22 mouse cellular contexts compared by ENCODE assay signal in the genomic region with DNA sequence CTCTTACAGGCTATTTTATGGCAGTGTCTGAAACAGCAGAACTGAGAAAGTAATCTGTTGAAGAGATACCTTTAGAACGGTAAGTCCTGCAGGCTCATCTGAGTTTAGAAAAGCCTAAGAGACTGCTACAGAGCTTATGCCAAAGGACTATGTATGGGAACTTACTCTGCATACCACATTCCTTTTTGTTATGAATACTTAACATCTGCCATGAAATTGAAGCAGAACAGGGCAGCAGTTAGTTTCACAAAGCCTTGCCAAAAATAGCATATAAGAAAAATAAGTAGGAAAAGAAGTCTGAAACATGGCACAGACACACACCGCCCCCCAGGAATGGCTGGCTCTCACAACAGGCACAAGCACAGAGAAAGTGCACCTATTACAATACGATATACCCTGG.
"Had no signal": no experiment of that assay in that cellular context is flagged by ENCODE, and none has a peak within 500 bp of the region (broad histone marks: within the 10 kb centered on the region; RNA-seq: fewer than 3 reads in every experiment).

No protein-coding gene starts in this region.

- DNase-seq: kidney, postnatal 25 days; layer of hippocampus, adult 9-11 months; left cerebral cortex, postnatal 4 days; liver; lung, adult 18-20 months; lung, postnatal 10 days; lung, postnatal 36 days; retina, postnatal 1 day; thymus, adult 18-20 months; thymus, postnatal 36 days had no signal

- H3K9ac ChIP-seq: liver, embryonic 12.5 days; liver, embryonic 15.5 days; lung, embryonic 15.5 days; midbrain, embryonic 13.5 days; neural tube, embryonic 13.5 days had no signal

- ATAC-seq: liver, embryonic 12.5 days; midbrain, embryonic 13.5 days; midbrain, embryonic 16.5 days had no signal

- H3K9me3 ChIP-seq: liver, embryonic 12.5 days; liver, embryonic 15.5 days; lung, embryonic 15.5 days; megakaryocyte, embryonic 14.5 days; midbrain, embryonic 10.5 days; midbrain, embryonic 13.5 days; neural tube, embryonic 13.5 days had no signal

- H3K27me3 ChIP-seq: liver, embryonic 12.5 days; liver, embryonic 15.5 days; lung, embryonic 15.5 days; megakaryocyte, embryonic 14.5 days; midbrain, embryonic 13.5 days; neural tube, embryonic 13.5 days had no signal

- H3K4me2 ChIP-seq: liver, embryonic 12.5 days; liver, embryonic 15.5 days; lung, embryonic 15.5 days; midbrain, embryonic 13.5 days; neural tube, embryonic 13.5 days had no signal

- H3K27ac ChIP-seq: kidney, postnatal 0 days; layer of hippocampus, adult 2 months; left cerebral cortex, adult 2 months; liver, embryonic 12.5 days; liver, embryonic 15.5 days; lung, embryonic 15.5 days; midbrain, embryonic 10.5 days; midbrain, embryonic 13.5 days; neural tube, embryonic 13.5 days had no signal

- H3K4me1 ChIP-seq: liver, embryonic 12.5 days; liver, embryonic 15.5 days; lung, embryonic 15.5 days; midbrain, embryonic 10.5 days; midbrain, embryonic 13.5 days; neural tube, embryonic 13.5 days had no signal

- H3K4me3 ChIP-seq: layer of hippocampus, adult 2 months; left cerebral cortex, adult 2 months; liver, embryonic 12.5 days; liver, embryonic 15.5 days; lung, embryonic 15.5 days; megakaryocyte, embryonic 14.5 days; midbrain, embryonic 10.5 days; midbrain, embryonic 13.5 days; myocyte; neural tube, embryonic 13.5 days had no signal
